Comparison of ENCODE assay signal across 11 mouse cellular contexts in the genomic region with DNA sequence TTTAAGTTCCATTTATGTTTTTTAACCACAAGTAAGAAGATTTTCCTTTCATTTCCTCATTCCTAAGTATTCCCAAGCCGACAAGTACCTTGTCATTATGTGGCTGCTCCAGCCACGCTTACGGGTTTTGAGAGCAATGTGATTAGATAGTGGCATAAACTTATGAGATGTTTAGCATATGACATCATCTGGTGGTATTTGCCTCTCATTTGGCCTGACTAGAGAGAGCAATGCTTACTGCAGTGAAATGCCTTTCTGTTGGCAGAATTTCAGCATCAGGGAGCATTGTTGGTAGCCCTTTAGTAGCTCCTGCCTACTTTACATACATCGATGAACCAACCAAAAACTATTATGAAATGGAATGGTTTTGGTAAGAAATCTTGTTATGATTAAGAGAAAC.
"Had no signal": no experiment of that assay in that cellular context is flagged by ENCODE, and none has a peak within 500 bp of the region (broad histone marks: within the 10 kb centered on the region; RNA-seq: fewer than 3 reads in every experiment).

No protein-coding gene starts in this region.

- H3K4me1 ChIP-seq: limb, embryonic 12.5 days; liver, embryonic 13.5 days; midbrain, embryonic 13.5 days; neural tube, embryonic 15.5 days had no signal

- H3K27ac ChIP-seq: layer of hippocampus, adult 2 months; limb, embryonic 12.5 days; liver, embryonic 13.5 days; midbrain, embryonic 13.5 days; neural tube, embryonic 15.5 days had no signal

- H3K9ac ChIP-seq: limb, embryonic 12.5 days; liver, embryonic 13.5 days; liver, postnatal 0 days; midbrain, embryonic 13.5 days; neural tube, embryonic 15.5 days had no signal

- ATAC-seq: liver, postnatal 0 days; midbrain, embryonic 13.5 days had no signal

- H3K9me3 ChIP-seq: limb, embryonic 12.5 days; liver, embryonic 13.5 days; midbrain, embryonic 13.5 days; neural tube, embryonic 15.5 days had no signal

- H3K27me3 ChIP-seq: limb, embryonic 12.5 days; liver, embryonic 13.5 days; midbrain, embryonic 13.5 days; neural tube, embryonic 15.5 days had no signal

- H3K36me3 ChIP-seq: limb, embryonic 12.5 days; liver, embryonic 13.5 days; midbrain, embryonic 13.5 days; neural tube, embryonic 15.5 days had no signal

- DNase-seq: kidney, postnatal 4 days; liver; liver, embryonic 13.5 days; liver, postnatal 0 days; right cerebral cortex, adult 18-20 months; right cerebral cortex, postnatal 25 days; thymus, postnatal 36 days had no signal

- H3K4me3 ChIP-seq: layer of hippocampus, adult 2 months; limb, embryonic 12.5 days; liver, embryonic 13.5 days; midbrain, embryonic 13.5 days; neural tube, embryonic 15.5 days had no signal

- H3K4me2 ChIP-seq: limb, embryonic 12.5 days; liver, embryonic 13.5 days; midbrain, embryonic 13.5 days; neural tube, embryonic 15.5 days had no signal
